Mouse (Mus musculus) cerebral cortex, adult 2 months (tissue): ENCODE data around the gene Cpm.

ENCODE experiments used
- WGBS: fragments of 180-500 bp; shearing (Covaris S2); methylation state at CpG from one replicate; pipeline ENCODE4 v1.1.7; 2018; 5-methylcytosine and 5-hydroxymethylcytosine counted together

Gene Cpm

GRCm38 (mm10) chr10:117635823-117636589 is 6.7 kb downstream of the Cpm start:
- 94% methylated on average over 3 of the region's 3 CpGs for WGBS

GRCm38 (mm10) chr10:117637062-117637744 is 7.9 kb downstream of the Cpm start:
- WGBS, result 63% methylated on average over 9 of the region's 9 CpGs

DNA sequence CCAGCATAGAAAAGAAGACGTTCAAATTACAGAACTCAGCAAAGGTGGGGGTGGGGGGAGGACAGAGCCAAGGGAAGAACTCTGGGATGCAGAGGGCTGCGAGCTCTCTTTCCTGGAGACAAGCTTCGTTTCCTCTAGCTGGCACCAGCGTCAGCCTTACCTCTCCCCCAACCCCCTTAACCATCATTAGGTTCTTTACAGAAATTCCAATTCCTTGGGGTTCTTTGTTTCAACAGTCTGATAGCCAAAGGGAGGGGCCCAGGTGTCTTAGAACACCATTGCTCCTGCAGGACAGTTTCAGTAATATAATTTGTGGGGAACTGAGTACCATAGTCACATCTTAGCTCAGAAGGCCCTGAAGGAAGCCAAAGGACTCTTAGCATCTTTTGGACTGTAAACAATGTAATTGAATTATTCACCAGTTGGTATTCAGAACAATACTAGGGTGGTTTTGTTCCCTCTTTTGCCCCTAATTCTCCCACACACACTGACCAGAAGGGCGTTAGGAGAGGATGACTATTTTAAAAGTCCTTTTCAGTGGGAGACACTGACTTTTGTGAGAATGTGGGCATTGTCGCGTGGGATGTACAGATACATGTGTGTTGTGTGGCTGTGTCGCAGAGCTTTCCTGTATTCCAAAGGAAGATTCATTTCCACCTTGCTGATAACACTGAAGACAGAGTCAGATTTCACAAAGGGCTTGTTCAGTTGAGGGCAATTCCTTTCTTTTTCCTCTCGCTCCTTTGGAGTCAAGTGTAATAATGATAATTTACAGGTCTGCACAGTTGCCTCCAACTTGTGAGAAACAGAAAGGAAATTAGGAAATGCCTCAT is 8.7 kb downstream of the Cpm start:
- WGBS, result 68% methylated on average over 9 of the region's 9 CpGs

DNA sequence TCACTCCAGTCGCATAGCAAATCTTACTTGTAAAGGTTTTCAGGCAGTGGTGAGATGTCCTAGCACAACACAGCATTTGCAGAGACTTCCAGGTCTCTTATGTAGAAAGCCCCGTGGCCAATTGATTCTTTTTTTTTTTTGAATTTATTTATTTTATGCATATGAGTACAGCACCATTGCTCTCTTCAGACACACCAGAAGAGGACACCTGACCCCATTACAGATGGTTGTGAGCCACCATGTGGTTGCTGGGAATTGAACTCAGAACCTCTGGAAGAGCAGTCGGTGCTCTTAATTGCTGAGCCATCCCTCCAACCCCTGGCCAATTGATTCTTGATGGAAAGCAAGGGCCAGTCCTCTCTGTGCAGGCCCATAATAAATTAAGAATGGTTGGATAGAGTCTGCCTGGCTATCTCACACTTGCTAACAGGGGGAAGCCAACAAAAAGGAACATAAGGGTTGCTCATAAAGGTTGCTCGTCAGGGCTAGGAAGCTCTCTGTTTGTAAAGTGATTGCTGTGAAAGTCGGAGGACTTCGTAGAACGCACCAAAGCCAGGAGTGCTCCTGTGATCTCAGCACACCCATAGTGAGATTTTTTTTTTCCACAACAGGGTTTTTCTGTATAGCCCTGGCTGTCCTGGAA is 9.4 kb downstream of the Cpm start:
- 96% methylated on average over 7 of the region's 7 CpGs for WGBS

DNA sequence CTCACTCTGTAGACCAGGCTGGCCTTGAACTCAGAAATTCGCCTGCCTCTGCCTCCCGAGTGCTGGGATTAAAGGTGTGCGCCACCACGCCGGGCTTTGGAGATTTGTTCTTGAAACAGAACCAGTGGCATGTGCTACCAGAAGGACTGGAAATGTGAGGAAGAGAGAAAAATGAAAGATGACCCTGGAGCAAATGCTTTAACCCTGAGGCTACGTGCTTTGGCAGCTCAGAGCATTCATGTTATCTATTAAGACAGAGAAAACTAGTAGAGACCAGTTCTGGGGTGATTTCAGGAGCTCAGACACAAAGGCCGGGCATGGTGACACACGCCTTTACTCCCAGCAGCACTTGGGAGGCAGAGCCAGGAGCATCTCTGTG is 9.9 kb downstream of the Cpm start:
- 98% methylated on average over 8 of the region's 8 CpGs for WGBS

DNA sequence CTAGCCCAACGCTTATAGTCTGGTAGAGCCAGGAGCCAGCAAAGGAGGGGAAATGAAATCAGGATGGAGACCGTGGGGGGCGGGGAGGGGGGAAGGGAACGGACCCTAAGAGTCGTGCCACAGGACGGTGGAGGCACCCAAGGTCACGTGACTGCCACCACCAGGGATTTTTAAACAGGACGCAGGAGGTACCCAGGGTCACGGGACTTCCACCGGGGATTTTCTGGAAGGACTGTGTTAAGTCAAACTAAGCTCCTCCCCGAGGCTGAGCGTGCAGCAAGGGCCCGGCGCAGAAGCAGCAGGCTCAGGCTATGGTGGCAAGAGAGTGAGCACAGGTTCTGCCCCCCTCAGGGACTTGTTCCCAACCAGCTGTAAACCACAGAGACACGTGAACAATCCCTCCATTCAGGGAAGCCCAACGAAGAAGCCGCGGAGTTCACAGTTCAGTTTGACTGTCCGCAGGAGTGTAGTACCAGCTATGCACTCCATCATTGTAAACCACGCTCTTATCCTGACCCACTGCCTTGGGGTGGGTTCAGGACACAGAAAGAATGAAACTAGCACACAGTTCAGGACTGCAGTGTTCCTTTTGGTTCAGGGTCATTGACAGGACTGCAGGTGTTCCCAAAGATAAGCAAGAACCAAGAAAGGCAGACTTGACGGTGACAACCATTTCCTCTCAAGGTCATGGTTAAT is 10.7 kb downstream of the Cpm start:
- WGBS, result 74% methylated on average over 21 of the region's 21 CpGs

DNA sequence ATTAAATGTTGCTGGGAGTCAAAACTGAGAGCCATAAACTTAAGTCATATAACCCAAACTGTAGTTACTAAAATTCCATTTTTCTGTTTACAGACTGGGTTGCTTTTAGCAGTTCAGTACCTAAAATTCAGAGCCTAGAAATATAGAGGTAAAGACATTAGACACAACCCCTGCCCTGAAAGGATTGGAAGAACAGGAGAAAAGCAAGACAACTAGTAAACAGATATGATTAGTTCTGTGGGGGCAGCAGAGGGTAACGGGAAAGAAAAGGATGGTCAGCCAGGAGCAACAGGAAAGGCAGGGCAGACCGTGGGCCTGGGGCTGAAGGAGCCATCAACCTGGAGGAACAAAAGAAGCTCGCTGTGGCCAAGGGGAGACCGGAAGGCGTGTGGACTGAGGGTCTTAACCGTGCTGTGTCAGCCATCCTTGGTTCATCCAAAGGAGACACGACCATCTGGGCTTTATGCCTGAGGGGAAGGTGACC is 11.3 kb downstream of the Cpm start:
- 91% methylated on average over 7 of the region's 7 CpGs for WGBS

GRCm38 (mm10) chr10:117641400-117642200 is 12.3 kb downstream of the Cpm start:
- WGBS, result 67% methylated on average over 20 of the region's 20 CpGs

GRCm38 (mm10) chr10:117642201-117642450 is 12.8 kb downstream of the Cpm start:
- WGBS, result 86% methylated on average over 9 of the region's 9 CpGs

DNA sequence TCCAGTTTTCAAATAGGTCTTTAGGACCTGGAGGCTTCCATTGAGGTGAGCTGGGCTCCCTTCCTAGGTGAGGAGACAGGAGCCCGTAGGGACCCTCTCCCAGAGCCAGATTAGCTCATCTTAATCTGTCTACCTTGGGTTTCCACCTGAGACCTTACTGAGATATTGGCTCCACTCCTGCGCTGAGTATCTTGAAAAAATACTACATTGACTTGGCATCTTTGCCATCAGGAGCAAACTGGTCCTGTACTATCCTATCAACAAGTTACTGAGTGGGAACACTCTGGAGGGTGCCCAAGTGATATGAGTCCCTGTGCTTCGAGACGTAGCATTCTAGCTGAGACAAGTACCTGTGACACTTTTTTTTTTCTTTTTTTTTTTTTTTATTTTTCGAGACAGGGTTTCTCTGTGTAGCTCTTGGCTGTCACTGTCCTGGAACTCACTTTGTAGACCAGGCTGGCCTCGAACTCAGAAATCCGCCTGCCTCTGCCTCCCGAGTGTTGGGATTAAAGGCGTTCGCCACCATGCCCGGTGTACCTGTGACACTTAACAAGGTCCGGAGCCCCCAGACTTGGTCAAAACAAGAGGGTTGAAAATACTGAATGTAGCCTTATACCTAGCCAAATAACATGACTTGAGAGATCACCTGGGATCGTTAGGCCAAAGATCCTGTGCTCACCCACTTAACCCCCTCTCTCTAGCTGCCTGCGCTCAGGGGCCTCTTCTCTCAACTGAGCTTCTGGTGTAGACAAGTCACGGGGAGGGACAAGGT is 13.4 kb downstream of the Cpm start:
- WGBS, result 92% methylated on average over 15 of the region's 15 CpGs

DNA sequence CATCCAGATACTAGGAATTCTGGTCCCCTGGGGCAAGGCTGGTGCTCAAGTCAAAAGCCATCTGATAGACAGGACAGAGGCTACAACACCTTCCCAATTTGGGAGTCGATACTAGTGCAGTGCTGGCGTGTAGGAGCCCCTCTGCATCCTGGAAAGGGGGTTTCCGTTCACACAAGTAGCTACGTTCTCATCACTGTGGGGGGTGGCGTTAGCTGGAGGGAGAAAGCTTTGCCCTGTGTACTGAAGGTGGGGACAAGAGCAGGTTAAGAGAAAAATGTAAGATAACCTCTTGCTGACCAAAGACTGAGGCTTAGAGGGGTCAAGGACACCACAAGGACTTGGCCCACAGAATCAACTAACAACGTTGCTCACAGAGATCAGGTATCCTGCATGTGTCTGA is 14.0 kb downstream of the Cpm start:
- WGBS, result 94% methylated on average over 6 of the region's 6 CpGs

GRCm38 (mm10) chr10:117643711-117644428 is 14.6 kb downstream of the Cpm start:
- 87% methylated on average over 12 of the region's 12 CpGs for WGBS

- WGBS, result 73% methylated on average over 8 of the region's 8 CpGs
These were observed 15.1 kb downstream of the Cpm start for GRCm38 (mm10) chr10:117644429-117644748.

DNA sequence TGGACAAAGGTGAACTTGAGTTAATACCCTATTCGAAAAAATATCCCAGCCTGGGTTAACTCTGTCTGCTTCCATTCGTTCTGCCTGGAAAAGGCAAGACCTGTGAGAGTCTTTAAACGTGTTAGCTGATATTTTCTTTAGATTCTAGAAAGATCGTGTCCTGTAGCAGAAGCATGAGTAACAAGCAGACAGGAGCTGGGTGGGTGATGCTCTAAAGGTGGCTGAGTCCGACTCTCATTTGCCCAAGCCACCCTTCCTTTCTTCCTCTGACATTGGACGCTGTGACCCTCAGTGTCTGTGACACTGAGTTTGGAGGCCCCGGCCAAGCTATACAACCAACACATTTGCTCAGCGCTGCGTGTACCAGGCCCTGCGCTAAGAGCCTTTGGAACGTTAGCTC is 15.5 kb downstream of the Cpm start:
- 78% methylated on average over 11 of the region's 11 CpGs for WGBS

DNA sequence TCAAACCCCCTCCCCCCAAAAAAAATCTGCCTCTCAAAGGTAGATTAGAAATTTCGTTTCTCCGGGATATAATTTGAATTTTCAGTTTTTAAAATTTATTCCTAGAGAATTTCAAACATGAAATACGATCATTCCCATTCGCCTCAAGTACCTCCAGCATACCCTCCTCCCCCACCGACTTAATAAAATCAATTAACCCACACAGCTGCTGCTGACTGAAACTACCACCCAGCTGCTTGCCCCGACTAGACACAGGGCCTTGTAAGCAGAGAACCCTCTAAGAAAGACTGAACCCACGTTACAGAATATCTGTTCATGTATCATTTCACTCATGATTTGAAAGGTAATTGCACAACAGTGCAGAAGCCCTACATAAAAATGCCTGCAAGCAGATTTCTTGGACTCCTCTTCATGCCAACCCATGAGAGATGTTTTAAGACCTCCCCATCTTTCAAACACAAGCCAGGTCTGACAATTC is 16.2 kb downstream of the Cpm start:
- WGBS, result 82% methylated on average over 7 of the region's 7 CpGs

DNA sequence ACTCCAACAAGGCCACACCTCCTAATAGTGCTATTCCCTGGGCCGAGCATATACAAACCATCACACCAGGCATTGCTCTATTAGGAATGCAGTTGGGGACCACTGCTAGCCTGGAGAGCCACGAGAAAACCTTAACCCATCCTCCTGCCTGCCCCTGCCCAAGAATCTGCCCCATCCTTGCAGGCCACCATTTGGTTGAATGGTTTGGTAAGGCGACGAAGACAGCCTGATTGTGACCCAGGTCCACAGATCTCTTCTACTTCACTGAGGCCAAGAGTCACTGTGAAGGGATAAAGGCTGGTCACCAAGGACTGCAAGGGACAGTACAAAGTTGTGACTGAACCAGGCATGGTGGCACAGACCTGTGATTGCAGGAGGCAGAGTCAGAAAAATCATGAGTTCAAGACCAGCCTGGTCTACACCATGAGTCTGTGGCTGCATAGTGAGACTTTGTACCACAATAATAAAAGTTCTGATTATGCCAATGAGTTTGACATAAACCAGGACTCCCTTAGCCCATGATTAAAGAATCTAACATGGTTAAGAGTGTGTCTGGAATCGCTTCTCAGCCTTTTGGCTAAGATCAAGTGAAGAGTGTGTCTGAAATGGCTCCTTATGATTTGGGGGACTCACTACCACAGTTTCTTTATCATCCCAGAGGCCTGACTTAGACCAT is 17.3 kb downstream of the Cpm start:
- WGBS, result 91% methylated on average over 5 of the region's 5 CpGs

DNA sequence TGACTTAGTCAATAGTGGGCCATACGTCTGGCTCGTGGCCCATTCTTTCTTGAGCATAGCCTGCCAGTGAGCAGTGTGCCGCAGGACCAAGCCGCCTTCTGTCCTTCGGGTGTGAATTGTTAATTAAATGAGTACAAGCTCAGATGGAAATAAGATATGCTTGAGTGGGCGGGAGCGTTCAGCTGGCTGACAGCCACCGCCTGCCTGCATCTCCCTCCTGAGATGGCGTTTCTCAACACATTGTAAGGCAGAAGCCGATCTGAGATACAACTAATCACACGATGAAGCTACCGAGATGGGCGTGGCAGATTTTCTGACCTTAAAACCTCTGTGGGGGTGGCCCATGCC is 17.8 kb downstream of the Cpm start:
- WGBS, result 33% methylated on average over 13 of the region's 13 CpGs

GRCm38 (mm10) chr10:117647964-117648472 is 18.7 kb downstream of the Cpm start:
- WGBS, result 77% methylated on average over 2 of the region's 2 CpGs

- WGBS, result 93% methylated on average over 3 of the region's 3 CpGs
These were observed 19.3 kb downstream of the Cpm start for GRCm38 (mm10) chr10:117648643-117649042.
